Mouse (Mus musculus) liver, embryonic 16.5 days (tissue): ENCODE results near the gene Pnn. TPM values are rescaled to one million over a fixed set of nuclear protein-coding genes. Genes with fewer than 3 reads are reported as not detected.

Source experiments
- ATAC-seq: fragments of 200-750 bp; cut with Nextera tagmentation; 2 replicates; pipeline ENCODE4 v1.8.0; 2017; ENCODE audit warnings: low read depth, mild to moderate bottlenecking, moderate number of reproducible peaks, moderate library complexity
- H3K27ac ChIP-seq: fragments of 300-500 bp; sonication (generic); 2 replicates; pipeline ENCODE4 v1.5.1; 2014; ENCODE audit warnings: mild to moderate bottlenecking, low read length
- H3K27me3 ChIP-seq: fragments of 300-500 bp; sonication (generic); 2 replicates; pipeline ENCODE4 v1.6.1; 2014; ENCODE audit warnings: low read depth, low read length, mixed read lengths; ENCODE audit not compliant: control insufficient read depth, insufficient read depth
- H3K36me3 ChIP-seq: fragments of 300-500 bp; sonication (generic); 2 replicates; pipeline ENCODE4 v1.6.1; 2014; ENCODE audit warnings: mild to moderate bottlenecking; ENCODE audit not compliant: control insufficient read depth, insufficient read depth
- H3K4me1 ChIP-seq: fragments of 300-500 bp; sonication (generic); 2 replicates; pipeline ENCODE4 v1.6.1; 2014; ENCODE audit warnings: low read depth, low read length, mixed read lengths; ENCODE audit not compliant: control insufficient read depth
- H3K4me2 ChIP-seq: fragments of 300-500 bp; sonication (generic); 2 replicates; pipeline ENCODE4 v1.6.1; 2014; ENCODE audit warnings: low read depth, low read length, mixed read lengths
- H3K4me3 ChIP-seq: fragments of 300-500 bp; sonication (generic); 2 replicates; pipeline ENCODE4 v1.5.1; 2014; ENCODE audit warnings: low read depth, mild to moderate bottlenecking, low read length
- H3K9ac ChIP-seq: fragments of 300-500 bp; sonication (generic); 2 replicates; pipeline ENCODE4 v1.6.1; 2014; ENCODE audit warnings: low read depth, low read length
- H3K9me3 ChIP-seq: fragments of 300-500 bp; sonication (generic); replicated peaks from 2 replicates; pipeline ENCODE4 v1.6.1; 2016; ENCODE audit warnings: low read length; ENCODE audit not compliant: control insufficient read depth
- WGBS: fragments of 180-500 bp; shearing (Covaris S2); extraction: QIAGEN DNeasy Blood & Tissue Kit; methylation state at CpG from one replicate; pipeline ENCODE4 v1.1.7; 2014; ENCODE audit not compliant: insufficient replicate concordance; 5-methylcytosine and 5-hydroxymethylcytosine counted together
- polyA plus RNA-seq: library from polyadenylated mRNA; unstranded; fragments of >200 nt; fragmentation: Nextera tagmentation; extraction: Ambion mirVana; gene quantifications from 2 replicates; pipeline ENCODE4 v1.2.1, GENCODE M21; 2015

Pnn gene
- polyA plus RNA-seq, 1 experiment from 2014 or later: 25.1 TPM

DNA sequence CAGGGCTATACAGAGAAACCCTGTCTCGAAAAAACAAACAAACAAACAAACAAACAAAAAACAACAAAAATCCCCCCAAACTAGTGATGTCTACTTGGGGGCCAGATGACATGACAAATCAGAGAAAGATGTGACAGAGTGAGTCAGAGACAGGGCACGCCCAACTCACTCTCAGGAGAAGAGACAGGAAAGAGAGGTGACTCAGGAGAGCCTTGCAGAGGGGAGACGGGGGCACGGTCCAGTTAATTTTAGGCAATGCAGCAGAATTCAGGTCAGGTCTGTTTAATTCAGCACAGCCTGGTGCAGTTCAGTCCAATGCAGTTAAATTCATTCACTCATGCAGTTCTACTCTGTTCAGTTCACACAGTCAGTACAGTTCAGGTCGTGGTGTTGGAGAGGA, 19.5 kb downstream of the Pnn start:
- WGBS: 52% methylated on average over 5 of the region's 5 CpGs
- no peaks in the 10 kb centered on the region for H3K36me3 ChIP-seq
- H3K4me2 ChIP-seq: no peak overlapping the region
- H3K4me3 ChIP-seq: no peak overlapping the region
- no peak for ATAC-seq
- H3K9me3 ChIP-seq: no peaks in the 10 kb centered on the region
- no peaks in the 10 kb centered on the region for H3K27me3 ChIP-seq
- no peak overlapping the region for H3K9ac ChIP-seq
- no peaks in the 10 kb centered on the region for H3K4me1 ChIP-seq
- no peak overlapping the region for H3K27ac ChIP-seq

DNA sequence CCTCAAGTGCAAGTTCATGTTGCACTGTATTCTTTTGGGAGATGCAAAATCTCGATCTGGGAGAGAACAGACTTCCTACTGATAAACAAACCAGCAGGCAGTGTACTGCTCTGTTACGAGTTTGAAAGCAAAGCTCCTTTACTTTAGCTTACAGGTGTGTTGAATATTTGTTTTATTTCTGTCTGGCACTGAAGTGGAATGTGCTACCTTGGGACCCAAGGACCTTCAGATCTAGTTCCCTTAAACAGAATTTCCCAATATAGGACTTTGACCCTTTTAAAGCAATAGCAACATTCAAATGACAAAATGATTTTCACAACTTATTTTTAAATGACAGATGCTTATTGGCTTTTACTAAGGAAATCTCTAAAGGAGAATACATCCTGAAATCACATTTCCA, 26.9 kb downstream of the Pnn start:
- Histone ChIP-seq H3K9ac (no peak overlapping the region), H3K4me2 (no peak overlapping the region), H3K4me1 (no peaks in the 10 kb centered on the region), H3K27me3 (no peaks in the 10 kb centered on the region), H3K9me3 (no peaks in the 10 kb centered on the region), H3K4me3 (no peak overlapping the region), H3K27ac (no peak overlapping the region), H3K36me3 (no peaks in the 10 kb centered on the region)
- ATAC-seq: peak; percentile 19; the same call in 1 of the 2 replicates
- WGBS: 31% methylated on average over 2 of the region's 2 CpGs

DNA sequence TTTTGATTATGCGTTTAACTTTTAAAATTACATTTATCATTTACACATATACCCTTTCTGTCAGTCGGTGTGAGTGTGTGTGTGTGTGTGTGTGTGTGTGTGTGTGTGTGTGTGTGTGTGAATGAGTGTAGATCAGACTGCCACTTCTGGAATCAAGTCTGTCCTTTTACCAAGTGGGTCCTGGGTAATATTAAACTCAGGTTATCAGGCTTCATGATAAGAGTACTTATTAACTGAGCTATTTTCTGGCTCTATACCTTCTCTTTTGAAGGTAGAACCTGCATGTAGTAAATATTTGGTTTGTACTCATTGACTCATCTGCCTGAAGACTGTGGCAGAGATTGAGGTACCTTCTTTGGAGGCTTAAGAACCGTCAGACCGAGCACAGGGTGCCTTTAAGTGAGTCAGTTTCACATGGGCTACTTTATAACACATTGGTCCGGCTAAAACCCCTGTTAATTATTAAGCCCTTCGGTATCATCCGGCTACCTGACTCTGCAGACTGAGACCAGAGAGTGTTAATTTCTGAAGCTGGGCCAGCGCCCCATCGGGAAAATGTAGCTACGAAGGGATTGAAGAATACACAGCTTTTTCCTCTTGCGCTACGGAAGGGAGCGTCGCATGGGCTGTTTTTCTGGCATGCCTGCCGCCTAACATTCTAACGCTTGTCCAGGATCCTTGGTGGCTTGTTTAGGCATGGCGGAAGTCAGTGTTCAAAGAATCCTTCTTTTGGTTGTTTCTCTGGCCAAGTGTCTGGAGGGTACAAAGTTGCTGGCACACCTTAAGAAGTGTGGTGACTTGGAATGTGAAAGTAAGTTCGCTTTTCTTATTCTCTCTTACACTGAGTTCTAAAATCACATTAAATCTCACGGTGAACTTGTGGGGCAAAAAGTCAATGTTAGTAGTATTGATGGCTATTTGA, 28.7 kb downstream of the Pnn start, which contains the start of gene Mia2:
Gene Mia2 (plus strand): TSS at position 696 of the 922 bp plus-strand sequence.
- 70% methylated on average over 19 of the region's 19 CpGs for WGBS
- Histone ChIP-seq H3K4me2 (peak within 1 kb of the TSS; percentile 24), H3K9ac (0 out of 2 replicates have a peak within 1 kb of the TSS, but pooled peaks have one; percentile 31)

DNA sequence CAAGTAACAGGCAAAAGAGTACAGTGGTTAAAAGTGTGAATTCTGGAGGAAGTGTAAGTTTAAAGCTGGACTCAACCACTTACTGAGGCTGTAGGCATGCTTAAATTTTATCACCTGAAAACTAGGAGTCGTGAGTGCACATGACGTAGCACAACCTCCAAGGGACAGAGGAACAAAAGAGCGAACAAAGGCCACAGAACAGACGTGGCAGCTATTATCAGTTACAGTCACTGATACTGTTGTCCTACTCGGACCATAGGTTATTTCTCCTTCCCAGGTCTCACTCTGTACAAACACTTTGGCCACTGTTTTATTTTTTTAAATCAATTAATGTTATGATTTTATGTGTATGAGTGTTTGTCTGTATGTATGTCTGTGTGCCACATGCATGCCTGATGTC, 38.1 kb downstream of the Pnn start:
- no peak overlapping the region for H3K4me3 ChIP-seq
- WGBS: 53% methylated on average over 5 of the region's 5 CpGs
- ATAC-seq: no peak
- no peaks in the 10 kb centered on the region for H3K27me3 ChIP-seq
- no peaks in the 10 kb centered on the region for H3K9me3 ChIP-seq
- no peaks in the 10 kb centered on the region for H3K4me1 ChIP-seq
- H3K4me2 ChIP-seq: no peak overlapping the region
- H3K9ac ChIP-seq: no peak overlapping the region
- H3K27ac ChIP-seq: no peak overlapping the region
- no peaks in the 10 kb centered on the region for H3K36me3 ChIP-seq

More for the DNA sequence above, 28.7 kb downstream of the Pnn start, which contains the start of gene Mia2:
- ATAC-seq: peak; percentile 78
- Histone ChIP-seq H3K27ac (peak within 1 kb of the TSS; percentile 77), H3K4me1 (no peaks in the 10 kb centered on the region), H3K9me3 (no peaks in the 10 kb centered on the region), H3K27me3 (no peaks in the 10 kb centered on the region), H3K36me3 (no peaks in the 10 kb centered on the region), H3K4me3 (peak within 1 kb of the TSS; percentile 55)

DNA sequence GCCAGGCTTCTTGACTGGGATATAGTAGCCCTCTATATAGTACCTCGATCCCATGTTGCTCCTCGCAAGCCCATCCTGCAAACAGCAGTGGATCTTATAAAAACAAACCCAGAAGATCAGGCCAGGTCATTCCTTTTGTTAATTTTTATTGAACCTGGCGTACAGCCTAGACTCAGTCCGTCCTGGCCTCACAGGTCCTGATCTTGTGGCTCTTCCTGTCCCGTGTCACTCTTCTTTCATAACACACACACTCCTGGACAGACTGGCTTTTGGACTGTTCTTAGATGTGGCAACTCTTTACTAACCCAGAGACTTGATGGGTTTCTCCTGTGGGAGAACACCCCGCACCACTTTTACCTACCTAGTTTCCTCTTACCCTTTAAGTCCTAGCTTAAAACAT, 39.2 kb downstream of the Pnn start:
- Histone ChIP-seq H3K9ac (no peak overlapping the region), H3K4me2 (no peak overlapping the region), H3K4me1 (no peaks in the 10 kb centered on the region), H3K27me3 (no peaks in the 10 kb centered on the region), H3K36me3 (no peaks in the 10 kb centered on the region), H3K9me3 (no peaks in the 10 kb centered on the region), H3K27ac (peak overlapping the region; percentile 36; the same call in 1 of the 2 replicates), H3K4me3 (no peak overlapping the region)
- ATAC-seq: peak; percentile 98
- WGBS: 59% methylated on average over 6 of the region's 6 CpGs

DNA sequence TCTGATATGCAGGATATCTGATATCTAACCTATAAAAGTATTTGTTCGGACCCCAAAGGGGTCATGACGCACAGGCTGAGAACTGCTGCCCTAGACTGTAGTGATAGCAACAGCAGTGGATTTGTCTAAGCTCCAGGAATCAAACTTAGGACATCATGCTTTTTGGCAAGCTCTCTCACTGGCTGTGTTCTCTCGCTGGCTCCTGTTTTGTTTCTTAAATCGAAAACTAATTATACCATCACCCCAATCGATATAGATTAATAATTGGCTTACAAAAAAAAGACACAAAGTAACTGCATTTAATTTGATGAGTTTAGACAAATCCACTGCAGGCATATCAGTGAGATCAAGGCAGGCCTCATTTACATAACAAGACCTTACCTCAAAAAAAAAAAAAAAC, 39.8 kb downstream of the Pnn start:
- no peak overlapping the region for H3K4me3 ChIP-seq
- ATAC-seq: no peak
- no peaks in the 10 kb centered on the region for H3K9me3 ChIP-seq
- H3K27ac ChIP-seq: 0 out of 2 replicates have a peak overlapping the region, but pooled peaks have one; percentile 20
- 66% methylated on average over 5 of the region's 5 CpGs for WGBS
- H3K4me2 ChIP-seq: no peak overlapping the region
- no peaks in the 10 kb centered on the region for H3K4me1 ChIP-seq
- no peaks in the 10 kb centered on the region for H3K36me3 ChIP-seq
- H3K9ac ChIP-seq: no peak overlapping the region
- no peaks in the 10 kb centered on the region for H3K27me3 ChIP-seq

DNA sequence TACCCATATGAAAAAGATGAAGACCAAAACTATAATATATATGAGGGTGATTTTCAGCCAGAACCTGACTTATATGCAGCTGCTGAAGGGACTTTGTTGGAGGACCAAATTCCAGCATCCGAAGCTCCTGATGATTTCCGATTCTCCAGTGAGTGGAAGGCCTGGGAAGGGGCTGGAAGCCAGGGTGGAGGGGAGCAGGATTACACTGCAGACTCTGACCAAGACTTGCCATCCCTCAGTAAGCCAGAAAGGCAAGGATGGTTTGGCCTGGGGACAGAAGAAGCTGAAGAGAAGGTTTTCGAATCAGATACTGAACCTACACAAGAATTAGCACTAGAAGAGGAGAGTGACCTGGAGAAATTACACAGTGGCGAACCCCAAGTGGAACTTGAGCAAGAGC, 41.2 kb downstream of the Pnn start:
- H3K9me3 ChIP-seq: no peaks in the 10 kb centered on the region
- 63% methylated on average over 4 of the region's 4 CpGs for WGBS
- H3K4me3 ChIP-seq: no peak overlapping the region
- no peak overlapping the region for H3K27ac ChIP-seq
- no peak for ATAC-seq
- no peaks in the 10 kb centered on the region for H3K27me3 ChIP-seq
- no peak overlapping the region for H3K9ac ChIP-seq
- no peak overlapping the region for H3K4me2 ChIP-seq
- H3K36me3 ChIP-seq: no peaks in the 10 kb centered on the region
- H3K4me1 ChIP-seq: no peaks in the 10 kb centered on the region

DNA sequence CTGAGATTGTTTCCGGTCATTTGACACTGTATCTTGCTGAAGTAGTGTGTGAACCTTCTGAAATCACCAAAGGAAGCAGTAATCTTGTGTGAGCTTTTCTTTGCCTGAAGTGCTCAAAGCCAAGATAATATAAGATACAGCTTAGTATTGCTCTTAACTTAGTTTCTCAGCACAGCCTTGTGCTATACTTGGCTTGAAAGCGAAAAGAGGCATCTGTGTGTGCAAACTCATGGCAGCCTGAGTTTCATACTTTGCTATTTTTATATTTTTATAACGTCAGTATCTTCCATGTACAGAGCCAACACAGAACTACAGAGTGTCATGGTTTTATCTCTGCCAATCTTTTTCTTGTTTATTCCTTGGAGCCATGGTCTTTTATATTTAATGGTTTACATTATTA, 50.5 kb downstream of the Pnn start:
- no peaks in the 10 kb centered on the region for H3K4me1 ChIP-seq
- H3K27me3 ChIP-seq: no peaks in the 10 kb centered on the region
- no peaks in the 10 kb centered on the region for H3K36me3 ChIP-seq
- H3K9me3 ChIP-seq: no peaks in the 10 kb centered on the region
- no peak overlapping the region for H3K4me3 ChIP-seq
- H3K27ac ChIP-seq: no peak overlapping the region
- H3K4me2 ChIP-seq: no peak overlapping the region
- no peak for ATAC-seq
- no peak overlapping the region for H3K9ac ChIP-seq
- WGBS: 58% methylated on average over 3 of the region's 3 CpGs
